Mouse (Mus musculus) right cerebral cortex, postnatal 10 days (tissue): ENCODE measurements at regions not wholly inside any gene's neighbourhood (a gene's known extent, or its start where the extent isn't known, plus 50 kb on each side); places are given as distances from the start of the nearest gene placed in this dataset.

Source experiments
- DNase-seq, 2 experiments: peaks; one replicate each; pipeline ENCODE4 v3.0.0; 2021; ENCODE audit warnings: low spot score in 2 of 2

DNA sequence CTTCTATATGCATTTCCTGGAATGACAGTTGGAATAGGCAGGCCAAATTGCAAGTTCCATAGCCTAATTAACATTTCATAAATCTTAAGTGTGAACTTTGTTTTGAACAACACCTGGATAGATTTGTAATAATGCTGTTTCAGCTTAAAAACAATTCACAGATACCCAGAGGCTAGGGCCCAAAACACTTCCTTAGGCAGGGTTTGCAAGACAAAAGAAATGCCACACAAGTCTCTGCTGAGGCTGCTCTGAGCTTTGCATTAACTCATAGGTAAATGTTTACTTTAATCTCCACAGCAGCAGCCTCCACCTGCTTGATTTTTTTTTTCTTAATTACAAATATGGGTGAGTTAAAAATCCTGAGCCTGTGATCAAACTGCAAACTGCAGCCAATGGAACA lies 118.4 kb downstream of the Gnat3 start:
- no peak for DNase-seq

DNA sequence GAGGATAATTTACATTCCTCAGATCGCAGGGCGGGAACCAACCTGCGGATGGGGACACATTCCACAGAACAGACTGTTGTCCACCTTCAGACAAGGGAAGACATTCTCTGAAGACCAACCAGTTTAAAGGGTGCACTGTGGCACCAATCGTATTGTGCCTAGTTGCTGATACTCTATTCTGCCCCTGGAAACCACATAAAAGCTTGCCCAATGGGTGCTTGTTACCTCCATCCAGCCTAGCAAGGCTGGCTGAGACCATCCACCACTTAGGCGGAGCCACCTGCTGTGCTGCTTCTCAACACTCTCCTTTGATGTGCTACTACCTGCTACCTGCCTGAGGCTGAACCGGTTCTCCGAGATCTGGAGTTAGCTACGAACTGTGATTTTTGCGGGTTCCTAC lies 119.9 kb downstream of the Gnat3 start:
- no peak for DNase-seq

GRCm38 (mm10) chr5:18083789-18084188 lies 121.4 kb downstream of the Gnat3 start:
- no peak for DNase-seq

GRCm38 (mm10) chr5:18085456-18085855 lies 123.1 kb downstream of the Gnat3 start:
- no peak for DNase-seq

DNA sequence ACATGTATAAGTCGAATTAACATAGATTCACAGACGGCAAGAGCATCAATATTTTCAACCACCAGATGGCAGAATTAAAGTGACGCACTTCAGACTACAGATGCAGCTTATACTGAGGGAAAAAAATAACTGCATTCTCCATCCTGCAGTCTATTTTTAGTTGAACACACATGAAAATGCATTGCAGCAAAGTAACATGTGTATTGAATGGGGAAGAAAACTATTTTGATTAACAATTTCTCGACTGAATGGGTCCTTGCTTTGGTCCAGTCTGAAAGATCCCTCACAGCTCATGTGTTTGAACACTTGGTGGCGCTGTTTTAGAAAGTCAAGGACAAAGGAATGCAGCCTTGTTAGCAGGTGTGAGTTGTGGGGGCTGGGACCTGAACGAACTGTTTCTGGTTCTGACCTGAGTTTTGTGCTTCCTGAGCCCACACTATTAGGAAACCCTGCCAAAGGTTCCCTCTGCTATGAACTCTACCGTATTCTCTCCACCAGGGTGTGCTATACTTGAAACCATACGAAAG lies 125.6 kb downstream of the Gnat3 start:
- DNase-seq: peak; percentile 53 to 74

GRCm38 (mm10) chr5:18089956-18090355 lies 127.6 kb downstream of the Gnat3 start:
- no peak for DNase-seq

DNA sequence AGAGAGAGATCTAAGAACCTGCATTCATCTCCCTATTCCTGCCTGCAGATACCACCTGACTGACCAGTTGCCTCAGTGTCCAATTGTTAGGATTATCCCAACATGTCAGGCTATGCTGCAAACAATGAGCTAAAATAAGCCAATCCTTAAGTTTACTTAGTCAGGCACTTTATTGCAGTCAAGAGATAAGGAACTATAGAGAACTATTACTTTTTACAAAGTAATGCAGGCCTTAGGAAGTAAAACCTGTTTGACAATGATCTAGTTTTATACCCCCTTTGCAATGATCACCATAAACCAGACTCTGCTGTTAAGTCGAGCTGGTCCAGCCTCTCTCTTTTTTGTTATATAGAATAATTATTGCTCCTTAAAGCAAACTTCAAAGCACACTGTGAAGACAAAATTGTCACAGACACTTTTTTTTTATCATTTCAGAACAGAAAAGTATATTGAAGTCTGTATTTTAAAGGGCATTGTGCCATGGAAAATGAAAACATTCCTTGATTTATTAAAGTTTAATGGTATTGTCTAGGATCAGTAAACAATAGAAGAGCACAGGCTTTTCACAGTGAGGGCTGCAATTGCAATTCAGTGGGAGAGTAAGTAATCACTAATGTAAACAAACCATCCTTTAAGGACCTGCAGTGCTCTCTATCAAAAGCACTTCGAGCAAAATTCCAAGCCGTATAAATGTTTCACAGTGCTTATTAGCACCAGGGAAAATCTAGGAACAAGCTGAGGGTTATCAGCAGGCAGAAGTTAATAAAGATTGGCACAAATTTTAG lies 152.7 kb downstream of the Gnat3 start:
- no peak for DNase-seq

DNA sequence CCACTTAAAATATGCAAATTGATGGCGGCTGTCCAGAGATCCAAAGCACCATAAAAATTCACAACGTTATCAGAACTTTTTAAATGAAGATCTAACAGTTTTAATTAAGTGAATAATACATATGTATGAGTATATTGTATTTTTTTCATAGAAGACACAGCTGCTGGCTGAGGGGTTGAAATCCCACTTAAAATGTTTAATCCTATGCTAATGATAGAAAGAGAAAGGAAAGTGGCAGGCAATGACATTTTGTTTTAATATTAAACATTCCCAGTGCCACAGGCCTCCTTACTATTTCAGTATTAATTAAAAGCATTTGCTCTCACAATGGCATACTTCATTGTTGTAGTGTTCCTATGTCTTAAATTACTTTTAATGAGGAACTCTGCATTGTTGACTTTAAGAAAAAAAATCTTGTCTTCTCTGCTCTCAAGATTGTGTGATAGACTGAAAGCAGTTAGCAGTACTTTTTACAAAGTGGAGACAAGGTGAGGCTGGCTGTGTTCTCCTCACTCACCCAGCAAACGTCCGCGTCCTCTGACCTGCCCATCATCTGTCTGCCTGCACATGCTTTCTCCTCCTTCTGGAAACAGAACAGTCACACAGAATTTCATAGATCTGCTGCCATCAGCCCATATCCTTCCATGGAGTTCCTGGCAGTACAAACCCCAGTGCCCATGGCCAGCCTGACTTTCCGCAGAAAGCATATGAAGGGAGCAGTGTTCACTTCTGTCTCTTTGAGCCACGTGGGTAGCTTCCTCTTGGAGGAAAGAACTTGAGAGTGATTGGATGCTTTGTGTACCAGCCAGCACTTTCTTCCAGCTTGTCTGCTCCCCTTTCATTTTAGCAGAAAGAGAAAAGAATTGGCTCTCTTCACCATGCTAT lies 173.7 kb downstream of the Gnat3 start:
- DNase-seq: no peak

DNA sequence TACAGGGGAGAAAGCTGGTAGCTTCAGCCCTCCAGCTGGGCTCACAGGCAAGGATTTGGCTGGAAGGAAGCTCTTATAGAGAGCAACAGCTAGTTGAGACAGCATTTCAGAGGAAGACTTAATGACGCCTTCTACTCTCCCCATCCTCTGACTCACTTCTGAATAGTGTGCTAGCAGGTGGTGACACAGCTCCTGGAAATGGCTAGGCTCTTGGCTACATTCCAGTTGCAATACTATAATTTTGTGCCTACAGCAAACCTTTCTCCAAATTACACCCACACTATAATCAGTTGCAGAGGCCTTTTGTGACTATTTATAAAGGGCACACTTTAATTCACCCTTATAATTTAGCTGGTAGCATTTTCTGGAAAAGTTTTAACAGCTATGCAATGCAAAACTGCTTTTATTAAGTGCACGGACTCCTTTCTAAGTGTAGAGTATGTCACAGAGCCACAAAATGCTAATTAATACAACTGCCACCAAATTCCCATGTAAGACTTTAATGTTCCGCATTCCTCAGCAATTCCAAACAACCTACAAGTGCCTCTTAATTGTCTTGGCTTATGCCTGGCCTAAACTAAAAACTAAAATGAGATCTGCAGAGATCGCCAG lies 175.2 kb downstream of the Gnat3 start:
- peak in 1 of 2 experiments; percentile 29 for DNase-seq

GRCm38 (mm10) chr5:18152241-18152640 lies 189.9 kb downstream of the Gnat3 start:
- no peak for DNase-seq

DNA sequence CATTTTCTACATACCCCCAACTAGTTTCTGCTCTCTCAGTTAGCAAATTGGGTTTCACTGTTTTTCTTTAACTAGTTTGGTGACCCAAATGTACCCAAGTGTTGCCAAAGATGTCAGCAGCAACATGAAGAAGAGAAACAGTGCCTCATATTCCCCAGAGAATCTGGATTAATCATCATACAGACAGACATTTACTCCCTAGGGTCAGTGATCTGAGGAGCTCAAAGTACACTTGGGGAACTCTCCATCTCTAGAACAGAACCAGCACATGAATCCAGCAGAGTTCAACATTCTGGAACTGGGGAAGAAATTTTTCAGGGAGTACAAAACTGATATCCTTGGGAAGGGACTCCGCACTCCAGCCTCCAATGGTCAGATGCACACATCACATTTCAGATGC lies 191.4 kb downstream of the Gnat3 start:
- DNase-seq: no peak

DNA sequence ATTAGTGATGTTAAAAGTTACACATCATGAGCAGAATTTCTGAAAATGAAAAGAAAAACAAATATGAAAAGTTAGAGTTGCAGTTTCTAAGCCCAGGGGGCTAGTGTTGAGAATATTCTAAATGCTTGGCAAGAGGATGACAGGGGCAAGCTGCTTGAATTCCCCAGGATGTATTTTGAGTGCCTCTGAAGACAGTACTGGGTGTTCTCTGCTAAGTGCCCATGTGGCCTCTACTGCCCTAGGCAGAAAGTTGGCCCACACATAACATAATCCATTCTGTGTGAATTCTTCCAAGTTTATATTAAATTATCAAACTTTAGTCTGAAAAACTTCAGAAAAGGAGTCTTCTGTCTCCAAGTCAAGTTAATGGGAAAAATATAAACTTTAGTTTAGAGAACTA lies 196.6 kb downstream of the Gnai1 start:
- no peak for DNase-seq

DNA sequence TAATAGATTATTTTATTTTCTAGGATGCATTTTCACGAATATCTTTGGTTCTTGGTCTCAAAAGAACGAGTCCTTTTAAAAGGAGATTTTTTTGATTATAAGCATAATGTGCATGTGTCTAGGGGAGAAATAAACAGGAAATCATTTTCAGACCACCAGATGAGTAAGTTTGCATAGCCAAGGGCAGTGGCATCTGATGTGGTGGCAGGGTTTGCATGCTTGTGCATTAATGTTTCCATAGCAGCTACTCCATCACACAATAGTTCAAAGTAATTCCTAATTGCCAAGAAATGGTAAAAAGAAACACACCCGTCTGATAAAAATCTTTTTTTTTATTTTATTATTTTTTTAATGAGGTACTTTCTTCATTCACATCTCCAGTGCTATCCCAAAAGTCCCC lies 182.3 kb downstream of the Gnai1 start:
- DNase-seq: no peak

DNA sequence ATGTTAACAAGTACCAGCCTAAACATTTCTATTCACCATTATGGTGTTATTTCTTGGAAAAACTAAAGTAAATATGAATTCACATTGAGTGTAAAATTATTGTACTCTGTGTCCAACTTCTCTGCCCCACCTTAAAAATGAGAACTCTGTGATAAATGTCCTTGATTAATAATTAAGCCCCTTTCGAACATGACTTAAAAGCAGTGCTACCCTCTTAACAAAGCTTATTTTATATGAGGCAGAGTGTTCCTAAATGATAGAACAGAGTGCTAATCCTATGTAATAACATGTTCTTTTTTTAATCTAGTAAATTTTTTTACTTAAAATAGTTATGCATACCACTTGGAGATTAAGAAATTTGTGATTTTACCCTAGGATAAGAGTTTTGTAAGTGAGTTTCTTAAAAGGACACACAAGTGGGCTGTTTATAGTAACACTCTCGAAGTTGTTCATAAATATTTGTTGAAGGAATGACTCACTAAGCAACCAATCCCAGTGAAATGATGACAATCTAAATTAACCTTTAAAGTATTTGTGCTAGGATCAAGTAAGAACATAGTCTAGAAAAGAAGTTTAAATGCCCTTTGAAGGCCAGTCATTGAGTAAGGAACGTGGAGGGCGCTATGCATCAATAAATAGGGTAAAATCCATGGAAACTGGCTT lies 148.6 kb downstream of the Gnai1 start:
- DNase-seq: no peak
